Mouse (Mus musculus) layer of hippocampus, postnatal 36 days (tissue): ENCODE results near the gene Gabarap. TPM values are rescaled to one million over a fixed set of nuclear protein-coding genes. Genes with fewer than 3 reads are reported as not detected.
A peak's percentile ranks its signal among the peaks of the same experiment; 100 is the strongest.

ENCODE experiments used
- DNase-seq, 2 experiments: peaks; one replicate each; pipeline ENCODE4 v3.0.0; 2022
- microRNA-seq, 2 experiments: library from miRNA; unstranded; fragments of <30 nt; microRNA quantifications; one replicate each; pipeline ENCODE4 v1.2.0; 2021
- total RNA-seq, 2 experiments: library from RNA; stranded (reverse); gene quantifications; 2 replicates each; pipeline ENCODE4 v1.2.3; 2021

Gabarap gene
- total RNA-seq, 2 experiments from 2014 or later: 232 to 236 TPM

DNA sequence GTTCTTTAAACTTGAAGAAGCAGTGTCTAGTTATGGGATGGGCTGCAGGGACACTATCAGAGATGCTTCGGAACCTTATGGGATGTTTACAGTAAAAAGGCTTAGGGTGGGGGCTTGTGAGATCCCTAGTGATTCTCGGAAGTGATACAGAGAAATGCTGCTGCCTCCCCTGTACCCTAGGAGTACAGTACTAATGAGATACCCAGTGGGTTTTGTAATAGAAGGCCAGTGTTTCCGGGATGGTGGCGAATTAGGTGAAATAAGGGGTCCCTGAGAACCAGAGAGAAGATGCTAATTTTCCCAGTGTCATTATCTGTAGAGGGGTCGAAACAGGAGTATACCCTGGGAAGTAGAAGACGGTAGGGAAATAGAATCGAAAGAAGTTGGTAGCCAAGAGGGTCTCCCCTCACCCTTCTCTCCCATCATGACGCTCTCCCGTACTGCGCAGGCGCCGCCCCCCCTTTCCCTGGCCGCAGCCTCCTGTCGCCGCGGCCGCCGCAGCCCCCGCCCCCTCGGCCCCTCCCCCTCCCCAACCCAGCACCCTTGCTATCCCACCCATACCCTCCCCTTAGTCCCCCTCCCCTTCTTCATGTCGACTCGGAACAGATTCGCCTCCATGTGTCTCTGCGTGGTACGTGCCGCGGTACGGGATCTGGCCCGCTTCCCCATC lies 32.7 kb downstream of the Gabarap start:
- DNase-seq: no peak

DNA sequence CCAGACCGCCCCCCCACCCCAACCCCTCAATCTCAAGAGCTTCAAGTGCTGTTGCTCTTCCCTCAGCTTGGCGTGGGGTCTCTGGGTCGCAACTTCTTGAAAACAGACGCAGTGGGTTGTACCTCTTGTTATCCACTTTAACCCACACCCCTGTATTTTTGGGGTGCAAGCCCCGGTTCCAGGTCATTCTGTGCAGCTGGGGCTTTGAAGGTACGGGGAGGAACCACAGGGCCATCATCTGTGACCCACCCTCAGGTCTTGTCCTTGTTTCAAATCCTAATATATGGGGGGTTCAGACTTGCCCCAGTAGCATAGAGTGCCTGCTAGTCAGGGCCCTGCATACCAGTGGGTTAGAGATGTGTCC lies 33.2 kb downstream of the Gabarap start:
- DNase-seq: no peak

DNA sequence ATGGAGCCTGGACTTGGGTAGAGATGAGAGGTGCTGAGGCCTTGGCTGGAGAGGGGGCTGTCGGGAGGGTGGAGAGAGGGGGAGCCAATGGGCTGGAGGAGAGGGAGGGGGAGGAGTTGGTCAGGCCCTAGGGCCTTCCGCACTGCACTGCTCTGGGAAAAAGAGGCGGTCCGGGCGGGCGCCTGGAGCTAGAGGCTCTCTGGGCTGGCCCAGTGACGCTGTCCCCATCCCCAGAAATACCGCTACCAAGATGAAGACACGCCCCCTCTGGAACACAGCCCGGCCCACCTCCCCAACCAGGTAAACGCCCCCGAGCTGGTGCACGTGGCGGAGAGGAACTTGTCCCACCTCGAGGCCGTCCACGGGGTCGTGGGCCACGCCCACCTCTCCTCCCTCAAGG lies 35.7 kb downstream of the Gabarap start:
- no peak for DNase-seq

DNA sequence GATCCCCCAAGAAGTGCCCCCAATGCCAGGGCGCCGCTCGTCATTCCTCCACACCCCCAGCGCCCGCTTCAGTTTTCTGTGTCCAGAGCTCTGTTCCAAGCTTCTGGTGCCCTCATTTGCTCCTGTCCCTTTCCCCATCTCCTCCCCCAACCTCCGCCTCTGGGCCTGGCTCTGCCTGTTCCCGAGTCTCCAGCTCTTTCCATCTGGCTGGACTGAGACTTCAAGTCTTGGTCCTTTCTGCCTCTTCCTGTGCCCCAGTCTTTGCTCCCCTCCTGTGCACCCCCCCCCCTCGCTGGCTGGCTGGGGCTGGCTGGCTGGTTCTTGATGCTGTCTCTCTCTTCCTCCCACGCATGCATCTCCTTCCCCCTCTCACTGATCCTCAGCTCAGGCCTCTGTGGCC lies 36.5 kb downstream of the Gabarap start:
- peak in 1 of 2 experiments; percentile 50 for DNase-seq

DNA sequence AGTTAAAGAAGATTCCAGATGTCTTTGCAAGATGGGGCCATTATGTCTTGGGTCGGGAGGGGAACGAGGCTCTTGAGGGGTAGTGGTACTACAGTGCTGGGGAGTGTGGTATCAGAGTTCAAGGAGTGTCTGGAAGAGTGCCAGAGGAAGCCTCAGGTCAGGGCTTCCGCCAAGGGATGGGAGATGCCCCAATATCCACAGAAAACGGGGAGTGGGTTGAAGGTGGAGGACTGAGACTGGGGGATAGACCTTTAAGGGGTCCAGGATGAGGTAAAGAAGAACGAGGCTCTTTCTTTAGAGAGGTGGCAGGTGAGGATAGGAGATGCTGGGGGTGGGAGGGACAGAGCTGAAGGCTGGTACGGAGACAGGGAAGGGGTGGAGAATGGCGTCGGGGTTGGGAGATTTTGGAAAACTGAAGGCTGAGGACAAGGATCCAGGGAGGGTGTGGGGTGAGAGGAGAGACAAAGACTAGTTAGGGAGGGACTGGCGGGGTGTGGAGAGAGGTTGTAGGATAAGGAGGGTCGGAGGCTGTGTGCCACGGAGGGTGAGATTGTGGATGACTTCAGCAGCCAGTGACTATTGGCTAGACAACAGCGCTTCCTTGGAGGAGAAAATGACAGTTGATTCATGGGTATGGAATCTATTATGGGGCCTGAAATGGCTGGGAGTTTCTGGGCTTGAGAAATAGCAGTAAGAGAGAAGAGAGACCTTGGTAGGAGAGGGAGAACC lies 37.6 kb downstream of the Gabarap start:
- DNase-seq: no peak

DNA sequence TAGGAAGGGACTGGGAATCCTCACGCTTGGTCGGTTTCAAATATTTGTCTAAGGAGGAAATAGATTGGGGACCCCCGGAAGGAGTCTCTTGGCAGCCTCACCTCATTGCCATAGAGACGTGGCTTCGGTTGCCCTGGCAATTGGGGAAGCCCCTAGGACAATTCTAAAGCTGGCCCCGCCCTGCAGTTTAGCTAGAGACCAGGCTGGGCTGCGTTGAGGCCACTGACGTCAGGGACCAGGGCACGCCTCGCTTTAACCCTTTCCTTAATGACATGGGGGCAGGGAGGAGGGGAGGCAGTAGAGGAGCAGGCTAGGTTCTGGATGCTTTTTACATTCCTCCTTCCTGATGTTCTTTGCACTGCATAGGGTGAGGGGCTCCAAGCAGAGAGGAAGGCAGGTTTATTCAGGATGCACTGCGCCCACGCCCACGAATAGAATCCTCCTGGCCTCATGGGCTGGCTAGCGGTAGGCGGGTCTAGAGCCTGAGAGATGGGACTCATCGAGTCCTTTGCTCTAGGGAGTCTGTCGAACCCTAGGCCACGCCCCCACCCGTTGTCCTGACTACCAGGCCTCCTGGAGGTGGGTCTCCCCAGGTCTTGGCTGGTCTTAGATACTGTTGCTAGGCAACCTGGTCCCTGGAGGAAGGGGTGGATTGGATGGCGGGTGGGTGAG lies 38.3 kb downstream of the Gabarap start:
- peak; percentile 81 to 83 for DNase-seq

DNA sequence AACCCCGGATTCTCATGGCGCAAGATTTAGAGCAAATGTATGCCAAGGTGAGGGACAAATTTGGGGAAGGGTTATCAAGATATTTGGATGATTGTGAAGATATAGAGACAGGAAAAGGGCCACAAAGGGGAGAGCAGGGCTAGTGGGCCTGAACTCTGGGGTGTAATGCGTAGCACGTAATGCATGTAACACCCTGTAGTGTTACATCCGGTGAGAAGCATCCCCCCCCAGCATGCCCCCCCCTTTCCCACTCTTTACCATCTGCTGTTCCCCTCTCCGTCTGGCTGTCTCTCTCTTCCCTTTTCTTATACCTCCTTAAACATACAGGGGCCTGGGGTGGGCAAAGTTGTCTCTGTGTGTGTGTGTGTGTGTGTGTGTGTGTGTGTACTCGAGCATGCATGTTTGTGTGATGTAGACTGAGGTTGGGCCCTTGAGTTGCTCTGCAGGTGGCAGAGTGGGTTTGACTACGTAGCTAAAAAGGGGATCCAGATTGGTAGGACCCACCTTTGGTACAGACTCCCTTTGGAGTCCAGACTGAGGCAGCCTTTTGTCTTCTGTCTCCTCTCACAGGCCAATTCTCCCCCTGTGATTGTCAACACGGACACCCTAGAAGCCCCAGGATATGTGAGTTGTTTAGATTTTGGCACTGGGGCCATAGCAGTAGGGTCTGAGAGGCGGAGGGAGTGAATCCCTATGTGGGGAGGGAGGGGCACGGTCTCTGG lies 39.0 kb downstream of the Gabarap start:
- DNase-seq: no peak

DNA sequence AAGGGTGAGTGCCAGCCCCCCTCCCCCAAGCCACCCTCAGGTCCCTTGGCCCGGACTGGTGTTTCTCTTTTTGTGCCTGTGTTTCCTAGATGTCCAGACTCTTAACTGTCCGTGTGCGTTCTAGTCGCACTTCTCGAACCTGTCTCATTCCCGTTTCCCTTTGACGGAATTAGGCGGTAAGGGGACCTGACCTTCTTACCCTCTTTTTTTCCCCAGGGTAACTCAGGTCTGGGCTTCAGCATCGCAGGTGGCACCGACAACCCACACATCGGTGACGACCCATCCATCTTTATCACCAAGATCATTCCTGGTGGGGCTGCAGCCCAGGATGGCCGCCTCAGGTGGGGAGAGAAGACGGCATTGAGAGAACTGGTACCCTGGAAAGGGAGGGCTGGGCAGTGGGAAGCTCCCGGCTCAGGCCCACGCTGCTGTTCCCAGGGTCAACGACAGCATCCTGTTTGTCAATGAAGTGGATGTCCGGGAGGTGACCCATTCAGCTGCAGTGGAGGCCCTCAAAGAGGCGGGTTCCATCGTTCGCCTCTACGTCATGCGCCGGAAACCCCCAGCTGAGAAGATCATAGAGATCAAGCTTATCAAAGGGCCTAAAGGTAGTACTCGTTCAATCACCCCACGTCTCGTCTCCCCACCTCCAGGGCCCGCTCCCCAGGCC lies 39.8 kb downstream of the Gabarap start:
- DNase-seq: no peak

DNA sequence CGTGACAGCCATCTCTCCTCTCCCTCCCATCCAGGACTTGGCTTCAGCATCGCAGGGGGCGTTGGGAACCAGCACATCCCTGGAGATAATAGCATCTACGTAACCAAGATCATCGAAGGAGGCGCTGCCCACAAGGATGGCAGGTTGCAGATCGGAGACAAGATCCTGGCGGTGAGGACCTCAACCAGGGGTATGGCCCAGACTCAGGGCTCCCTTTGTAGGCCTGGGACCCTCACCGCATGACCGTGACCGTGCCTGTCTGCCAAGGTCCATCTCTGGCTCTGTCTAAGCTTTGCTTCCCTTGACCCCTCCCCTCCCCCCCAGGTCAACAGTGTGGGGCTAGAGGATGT lies 40.4 kb downstream of the Gabarap start:
- DNase-seq: no peak

DNA sequence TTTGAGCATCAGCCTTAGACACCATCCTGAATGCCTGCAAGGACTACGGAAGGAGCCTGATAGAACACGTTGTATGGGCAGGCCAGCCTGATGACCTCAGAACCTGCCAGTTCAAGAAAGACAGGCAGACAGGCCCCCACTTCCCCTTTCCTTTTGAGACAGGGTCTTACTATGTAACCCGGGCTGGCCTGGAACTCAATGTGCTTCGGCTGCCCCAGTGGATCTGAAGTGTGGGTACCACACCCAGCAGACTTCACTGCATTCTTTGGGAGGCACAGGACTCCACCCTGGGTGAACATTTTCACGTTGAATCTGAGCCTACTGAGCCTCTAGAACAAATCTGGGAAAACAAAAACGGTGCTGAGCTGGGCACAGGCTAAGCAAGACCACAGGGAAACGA lies 47.2 kb downstream of the Gabarap start:
- DNase-seq: no peak

DNA sequence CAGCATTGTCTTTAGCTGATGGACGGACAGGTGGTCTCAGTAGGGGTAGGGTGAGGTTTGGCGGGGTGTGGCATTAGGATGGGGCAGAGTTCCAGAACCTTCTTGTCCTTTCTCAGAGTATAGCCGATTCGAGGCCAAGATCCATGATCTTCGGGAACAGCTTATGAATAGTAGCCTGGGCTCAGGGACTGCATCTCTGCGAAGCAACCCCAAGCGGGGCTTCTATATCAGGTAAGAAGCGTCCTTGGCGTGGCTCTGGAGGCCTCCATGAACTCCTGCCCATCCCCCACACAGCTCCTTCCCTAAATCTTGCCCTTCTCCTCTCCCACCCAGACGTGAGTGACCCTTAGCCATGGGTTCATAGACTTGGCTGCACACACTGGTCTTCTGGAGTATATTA lies 48.7 kb downstream of the Gabarap start:
- no peak for DNase-seq

DNA sequence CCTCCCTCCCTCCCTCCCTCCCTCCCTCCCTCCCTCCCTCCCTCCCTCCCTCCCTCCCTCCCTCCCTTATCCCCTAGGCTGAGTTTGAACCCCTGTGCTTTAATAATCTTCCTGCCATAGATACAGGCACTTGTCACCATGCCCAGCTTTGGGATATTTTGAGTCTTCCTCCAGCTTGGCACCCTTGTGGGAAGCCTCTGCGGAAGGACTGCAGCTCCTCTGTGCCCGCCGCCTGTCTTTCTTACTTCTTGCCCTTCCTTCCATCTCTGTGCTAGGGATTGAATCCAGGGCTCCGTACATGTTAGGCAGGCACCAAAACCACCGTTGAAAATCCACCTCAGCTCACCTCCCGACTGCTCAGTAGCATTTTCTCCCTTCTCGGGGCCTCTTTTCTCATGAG lies 49.2 kb downstream of the Gabarap start:
- DNase-seq: no peak

DNA sequence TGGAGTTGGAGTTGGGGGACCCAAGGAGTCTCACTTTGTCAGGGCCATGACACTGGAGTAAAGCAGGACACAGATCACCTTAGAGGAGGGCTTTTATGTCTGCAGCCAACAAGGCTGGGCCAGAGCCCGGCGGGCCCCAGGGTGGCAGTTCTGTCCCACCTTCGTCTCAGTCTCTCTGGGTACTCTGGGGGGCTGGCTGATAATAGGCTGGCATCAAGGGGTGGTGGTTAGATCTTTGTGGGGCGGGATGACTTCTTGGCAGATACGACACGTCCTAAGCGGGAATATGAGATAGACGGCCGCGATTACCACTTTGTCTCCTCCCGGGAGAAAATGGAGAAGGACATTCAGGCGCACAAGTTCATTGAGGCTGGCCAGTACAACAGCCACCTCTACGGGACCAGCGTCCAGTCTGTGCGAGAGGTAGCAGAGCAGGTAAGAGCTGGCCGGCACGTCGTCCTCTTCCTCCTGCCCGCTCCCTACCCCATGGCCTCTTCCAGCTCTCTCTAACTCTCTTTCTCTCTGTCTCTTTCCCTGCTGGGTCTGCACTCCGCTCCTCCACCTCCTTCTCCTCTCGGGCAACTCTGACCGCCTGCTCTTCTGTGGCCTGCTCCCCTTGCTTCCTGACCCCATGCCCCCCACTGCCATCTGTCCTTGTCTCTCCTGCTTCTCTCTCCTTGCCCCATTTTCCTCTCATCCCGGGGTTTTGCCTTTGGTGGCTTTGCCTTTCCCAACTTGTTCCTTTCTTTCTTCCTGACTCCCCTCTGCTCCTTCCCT lies 51.6 kb downstream of the Gabarap start:
- DNase-seq: no peak

DNA sequence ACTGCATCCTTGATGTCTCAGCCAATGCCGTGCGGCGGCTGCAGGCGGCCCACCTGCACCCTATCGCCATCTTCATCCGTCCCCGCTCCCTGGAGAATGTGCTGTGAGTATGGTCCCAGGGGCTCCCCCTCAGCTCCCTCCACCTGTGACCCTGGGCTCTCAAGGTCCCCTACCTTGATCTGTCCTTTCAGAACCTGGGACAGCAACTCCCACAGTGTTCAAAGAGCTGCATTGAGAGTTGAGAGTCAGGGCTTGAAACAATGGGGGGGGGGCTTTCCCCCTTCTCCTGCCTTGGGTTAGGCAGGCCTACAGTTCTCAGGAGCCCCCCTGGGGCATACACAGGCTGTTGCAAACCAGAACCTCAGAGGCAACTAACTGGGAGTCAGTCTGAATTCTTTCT lies 52.7 kb downstream of the Gabarap start:
- no peak for DNase-seq

Small RNA genes lying within 50 kb of the gene (microRNA-seq; reads per million reads assigned to microRNA genes)
- gene Gm44349: 0 to 0.42 reads per million in 2 experiments
- gene Mir324: 7,636 to 12,018 reads per million in 2 experiments

Other genes with a start within 250 kb of the Gabarap start
- gene Polr2a, start 232.5 kb upstream of the Gabarap start, total RNA-seq: 10 to 100 TPM; 61.2 to 61.3 TPM
- gene Slc35g3, start 229.2 kb upstream of the Gabarap start, total RNA-seq: not detected
- 100 to 1,000 TPM; 116 to 126 TPM for gene Zbtb4, start 225.2 kb upstream of the Gabarap start, total RNA-seq
- gene Chrnb1, start 195.2 kb upstream of the Gabarap start, total RNA-seq: 1 to 10 TPM in 1 of 2 experiments, under 1 TPM in 1; 0.72 to 1.3 TPM
- gene Fgf11, start 189.3 kb upstream of the Gabarap start, total RNA-seq: 10 to 100 TPM; 29.2 to 31.6 TPM
- gene Tmem102, start 185.5 kb upstream of the Gabarap start, total RNA-seq: under 1 TPM in 1 of 2 experiments, not detected in 1; 0.17 TPM
- gene Gm39566, start 175.8 kb upstream of the Gabarap start, total RNA-seq: not detected
- gene Spem2, start 172.7 kb upstream of the Gabarap start, total RNA-seq: not detected
- under 1 TPM; 0.57 to 0.63 TPM for gene Spem1, start 169.0 kb upstream of the Gabarap start, total RNA-seq
- gene Nlgn2, start 153.4 kb upstream of the Gabarap start, total RNA-seq: 100 to 1,000 TPM; 192 to 206 TPM
- gene Tmem256, start 152.6 kb upstream of the Gabarap start, total RNA-seq: 100 to 1,000 TPM; 109 to 128 TPM
- 10 to 100 TPM; 16.3 to 16.6 TPM for gene Plscr3, start 144.8 kb upstream of the Gabarap start, total RNA-seq
- gene Tnk1, start 132.4 kb upstream of the Gabarap start, total RNA-seq: under 1 TPM in 1 of 2 experiments, not detected in 1; 0.18 TPM
- gene Tmem95, start 113.1 kb upstream of the Gabarap start, total RNA-seq: not detected
- gene Kctd11, start 109.7 kb upstream of the Gabarap start, total RNA-seq: 1 to 10 TPM; 1.1 TPM
- gene Acap1, start 95.6 kb upstream of the Gabarap start, total RNA-seq: not detected
- gene 2810408A11Rik, start 90.2 kb upstream of the Gabarap start, total RNA-seq: under 1 TPM; 0.46 to 0.95 TPM
- 100 to 1,000 TPM; 117 to 118 TPM for gene Neurl4, start 90.1 kb upstream of the Gabarap start, total RNA-seq
- 10 to 100 TPM; 31.9 to 38.2 TPM for gene Gps2, start 77.3 kb upstream of the Gabarap start, total RNA-seq
- 100 to 1,000 TPM; 416 to 445 TPM for gene Eif5a, start 69.2 kb upstream of the Gabarap start, total RNA-seq
- 10 to 100 TPM; 10.9 to 11.1 TPM for gene Ybx2, start 55.3 kb upstream of the Gabarap start, total RNA-seq
- 1 to 10 TPM; 1.8 TPM for gene Slc2a4, start 43.0 kb upstream of the Gabarap start, total RNA-seq
- not detected for gene Cldn7, start 26.4 kb upstream of the Gabarap start, total RNA-seq
- gene Ctdnep1, start 10.0 kb upstream of the Gabarap start, total RNA-seq: 100 to 1,000 TPM; 113 to 116 TPM
- gene Elp5, start 8.6 kb upstream of the Gabarap start, total RNA-seq: 10 to 100 TPM; 77.5 to 78.4 TPM
- 10 to 100 TPM; 45.4 to 47.4 TPM for gene Phf23, start 4.6 kb downstream of the Gabarap start, total RNA-seq
- gene Dvl2, start 9.5 kb downstream of the Gabarap start, total RNA-seq: 10 to 100 TPM; 36.8 to 41.7 TPM
- 10 to 100 TPM; 54.9 to 58.6 TPM for gene Acadvl, start 24.3 kb downstream of the Gabarap start, total RNA-seq
- gene Dlg4, start 25.8 kb downstream of the Gabarap start, total RNA-seq: 100 to 1,000 TPM; 888 to 914 TPM
- 1 to 10 TPM in 1 of 2 experiments, not detected in 1; 1.2 TPM for gene Asgr1, start 62.9 kb downstream of the Gabarap start, total RNA-seq
- not detected for gene Asgr2, start 101.5 kb downstream of the Gabarap start, total RNA-seq
- gene Mgl2, start 139.2 kb downstream of the Gabarap start, total RNA-seq: under 1 TPM; 0.45 to 0.68 TPM
- gene Clec10a, start 165.1 kb downstream of the Gabarap start, total RNA-seq: 1 to 10 TPM in 1 of 2 experiments, under 1 TPM in 1; 1.00 to 1.8 TPM
- gene Slc16a11, start 221.6 kb downstream of the Gabarap start, total RNA-seq: 10 to 100 TPM; 30.5 to 34.6 TPM
- gene Slc16a13, start 229.9 kb downstream of the Gabarap start, total RNA-seq: 1 to 10 TPM; 6.9 to 9.4 TPM
- 1 to 10 TPM; 1.1 to 1.3 TPM for gene Bcl6b, start 238.7 kb downstream of the Gabarap start, total RNA-seq
- 10 to 100 TPM; 41.4 to 45.6 TPM for gene 0610010K14Rik, start 246.8 kb downstream of the Gabarap start, total RNA-seq
- gene Gm21988, start 248.7 kb downstream of the Gabarap start, total RNA-seq: 1 to 10 TPM; 3.9 to 5.1 TPM
- 100 to 1,000 TPM; 242 to 288 TPM for gene Rnasek, start 248.7 kb downstream of the Gabarap start, total RNA-seq